Mouse (Mus musculus) megakaryocyte, embryonic 14.5 days (primary cell): ENCODE measurements around the gene Galm. TPM values are rescaled to one million over a fixed set of nuclear protein-coding genes. Genes with fewer than 3 reads are reported as not detected.
A peak's percentile ranks its signal among the peaks of the same experiment; 100 is the strongest.
"Not testable (repeated sequence)": the region's sequence is repeated elsewhere in the genome, so short reads cannot be mapped to it uniquely, and the experiment has no call there.

Experiments used
- H3K27me3 ChIP-seq: replicated peaks from 2 replicates; pipeline ENCODE3; 2012; ENCODE audit warnings: inconsistent platforms
- H3K36me3 ChIP-seq: replicated peaks from 2 replicates; pipeline ENCODE3; 2012; ENCODE audit warnings: low read length, inconsistent platforms, mixed read lengths
- H3K4me1 ChIP-seq: 2 replicates; pipeline ENCODE4 v1.6.1; 2012; ENCODE audit warnings: inconsistent platforms
- H3K4me3 ChIP-seq: replicated peaks from 2 replicates; pipeline ENCODE3; 2012; ENCODE audit warnings: moderate library complexity, mild to moderate bottlenecking, inconsistent platforms
- H3K9me3 ChIP-seq: 2 replicates; pipeline ENCODE4 v1.6.1; 2012; ENCODE audit warnings: inconsistent platforms
- FLI1 ChIP-seq: IDR thresholded peaks from 2 replicates; pipeline ENCODE4 v1.6.1; 2012; ENCODE audit warnings: low read length, inconsistent platforms, mixed read lengths
- GATA1 ChIP-seq: IDR thresholded peaks from 3 replicates; pipeline ENCODE4 v1.6.1; 2012; ENCODE audit warnings: mixed read lengths, low read length, inconsistent platforms, borderline replicate concordance
- polyA plus RNA-seq: library from polyadenylated mRNA; stranded (reverse); fragments of >175 nt; gene quantifications from 2 replicates; pipeline ENCODE4 v1.2.3, GENCODE M21; 2012; ENCODE audit warnings: low replicate concordance; ENCODE audit not compliant: insufficient read depth

The Galm gene
- polyA plus RNA-seq, 1 experiment: 0.17 TPM

GRCm38 (mm10) chr17:80199160-80199778, 72.0 kb downstream of the Galm start:
- Histone ChIP-seq H3K9me3 (no peaks in the 10 kb centered on the region), H3K27me3 (no peaks in the 10 kb centered on the region), H3K4me3 (no peak overlapping the region), H3K36me3 (peaks cover 89% of the 10 kb centered on the region), H3K4me1 (no peaks in the 10 kb centered on the region; the same call in 1 of the 2 replicates)
- TF ChIP-seq FLI1 (no peak), GATA1 (no peak)

DNA sequence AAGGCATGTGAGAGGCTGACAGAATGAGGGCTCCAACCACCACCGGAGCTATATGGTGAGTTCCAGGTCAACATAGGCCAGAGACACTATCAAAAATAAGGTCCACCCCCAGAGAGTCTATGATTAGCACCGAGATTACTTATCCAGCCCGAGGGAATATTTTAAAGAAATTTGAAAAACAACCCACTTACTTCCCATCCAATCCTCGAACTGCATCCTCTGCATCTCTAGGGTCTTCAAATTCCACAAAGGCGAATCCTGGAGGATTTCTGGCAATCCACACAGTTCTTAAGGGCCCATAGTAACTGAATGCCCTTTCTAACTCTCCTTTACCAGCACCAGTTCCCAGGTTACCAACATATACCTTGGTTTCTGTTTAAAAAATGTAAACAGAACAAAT, 78.4 kb downstream of the Galm start:
- H3K27me3 ChIP-seq: no peaks in the 10 kb centered on the region
- H3K36me3 ChIP-seq: peaks cover 46% of the 10 kb centered on the region
- H3K4me1 ChIP-seq: peaks cover 14% of the 10 kb centered on the region
- H3K9me3 ChIP-seq: no peaks in the 10 kb centered on the region
- TF ChIP-seq GATA1: no peak
- no peak for TF ChIP-seq FLI1
- peak overlapping the region; percentile 99 for H3K4me3 ChIP-seq

GRCm38 (mm10) chr17:80206301-80206670, 79.0 kb downstream of the Galm start:
- H3K27me3 ChIP-seq: no peaks in the 10 kb centered on the region
- TF ChIP-seq FLI1 (no peak), GATA1 (no peak)
- H3K4me1 ChIP-seq: peaks cover 14% of the 10 kb centered on the region
- peaks cover 40% of the 10 kb centered on the region for H3K36me3 ChIP-seq
- H3K9me3 ChIP-seq: no peaks in the 10 kb centered on the region
- H3K4me3 ChIP-seq: peak overlapping the region; percentile 99

GRCm38 (mm10) chr17:80206671-80207581, 79.7 kb downstream of the Galm start, which contains the start of the genes Srsf7 and Ttc39d:
Gene Srsf7 (minus strand): TSS chr17:80207307.
Gene Ttc39d (plus strand): TSS chr17:80207460.
- peak within 1 kb of the TSS; percentile 99 for H3K4me3 ChIP-seq
- TF ChIP-seq FLI1 (peak; percentile 39; the same call in 1 of the 2 replicates), GATA1 (no peak)
- no peaks in the 10 kb centered on the region for H3K27me3 ChIP-seq
- H3K9me3 ChIP-seq: no peaks in the 10 kb centered on the region
- H3K36me3 ChIP-seq: peaks cover 34% of the 10 kb centered on the region
- peaks cover 15% of the 10 kb centered on the region for H3K4me1 ChIP-seq

DNA sequence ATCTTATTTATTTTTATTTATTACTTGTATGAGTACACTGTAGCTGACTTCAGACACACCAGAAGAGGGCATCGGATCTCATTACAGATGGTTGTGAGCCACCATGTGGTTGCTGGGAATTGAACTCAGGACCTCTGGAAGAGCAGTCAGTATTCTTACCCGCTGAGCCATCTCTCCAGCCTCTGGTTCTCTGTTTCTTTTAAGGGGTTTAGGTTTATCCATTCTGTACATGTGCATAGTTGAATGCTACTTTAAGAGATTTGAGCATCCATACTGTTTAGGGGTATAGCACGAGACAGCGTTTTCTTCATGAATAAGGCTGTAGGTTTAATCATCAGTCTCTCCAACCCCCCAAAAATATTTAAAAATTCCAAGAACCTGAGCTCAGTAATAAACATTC, 86.7 kb downstream of the Galm start:
- not testable (repeated sequence) for H3K4me3 ChIP-seq, H3K36me3 ChIP-seq, H3K4me1 ChIP-seq, H3K9me3 ChIP-seq, H3K27me3 ChIP-seq

DNA sequence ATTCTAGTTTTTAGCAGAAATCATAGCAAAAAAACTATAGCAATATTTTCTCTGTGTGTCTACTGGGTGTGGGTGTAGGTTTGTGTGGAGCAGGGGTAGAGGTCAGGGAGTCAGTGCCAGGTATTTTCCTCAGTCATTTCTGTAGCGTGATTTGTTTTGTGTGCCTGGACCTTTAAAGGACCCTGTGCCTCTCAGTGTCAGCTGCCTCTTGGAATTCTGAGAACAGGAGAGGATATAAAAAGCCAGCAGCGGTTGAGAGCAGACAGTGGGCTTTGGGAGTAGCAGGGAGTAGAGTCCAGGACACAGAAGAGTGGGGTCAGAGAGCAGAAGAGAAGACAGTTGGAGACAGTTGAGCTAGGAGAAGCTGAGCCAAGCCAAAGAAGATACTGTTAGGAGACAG, 92.9 kb downstream of the Galm start:
- peaks cover 15% of the 10 kb centered on the region for H3K4me1 ChIP-seq
- H3K36me3 ChIP-seq: no peaks in the 10 kb centered on the region
- H3K27me3 ChIP-seq: peaks cover 7% of the 10 kb centered on the region
- TF ChIP-seq FLI1 (no peak), GATA1 (no peak)
- no peaks in the 10 kb centered on the region for H3K9me3 ChIP-seq
- no peak overlapping the region for H3K4me3 ChIP-seq

DNA sequence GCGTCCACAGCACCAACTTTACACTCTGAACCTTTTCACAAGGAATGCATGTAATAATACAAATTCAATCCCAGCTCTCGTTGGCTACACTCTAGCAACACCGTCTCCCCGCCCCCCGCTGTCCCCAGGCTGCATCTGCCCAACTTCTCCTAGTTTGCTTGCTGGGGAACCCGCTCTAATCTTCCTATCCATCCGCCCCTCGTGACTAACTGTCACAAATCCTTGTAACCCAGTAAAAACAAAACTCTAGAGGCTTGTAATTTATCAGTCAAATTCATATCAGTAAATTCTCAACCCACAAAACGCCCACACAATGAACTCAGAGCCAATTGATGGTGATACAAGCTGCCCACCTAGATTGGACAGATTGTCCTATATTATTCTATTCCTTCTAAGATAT, 93.9 kb downstream of the Galm start:
- Histone ChIP-seq H3K4me1 (peaks cover 16% of the 10 kb centered on the region), H3K9me3 (no peaks in the 10 kb centered on the region), H3K27me3 (peaks cover 4% of the 10 kb centered on the region), H3K36me3 (no peaks in the 10 kb centered on the region), H3K4me3 (no peak overlapping the region)
- TF ChIP-seq FLI1 (no peak), GATA1 (no peak)

- H3K36me3 ChIP-seq: no peaks in the 10 kb centered on the region
- TF ChIP-seq FLI1: no peak
- no peak for TF ChIP-seq GATA1
- peaks cover 2% of the 10 kb centered on the region for H3K27me3 ChIP-seq
- no peaks in the 10 kb centered on the region for H3K9me3 ChIP-seq
- H3K4me1 ChIP-seq: peaks cover 16% of the 10 kb centered on the region
- no peak overlapping the region for H3K4me3 ChIP-seq
These were observed 94.8 kb downstream of the Galm start for GRCm38 (mm10) chr17:80221890-80222628.

DNA sequence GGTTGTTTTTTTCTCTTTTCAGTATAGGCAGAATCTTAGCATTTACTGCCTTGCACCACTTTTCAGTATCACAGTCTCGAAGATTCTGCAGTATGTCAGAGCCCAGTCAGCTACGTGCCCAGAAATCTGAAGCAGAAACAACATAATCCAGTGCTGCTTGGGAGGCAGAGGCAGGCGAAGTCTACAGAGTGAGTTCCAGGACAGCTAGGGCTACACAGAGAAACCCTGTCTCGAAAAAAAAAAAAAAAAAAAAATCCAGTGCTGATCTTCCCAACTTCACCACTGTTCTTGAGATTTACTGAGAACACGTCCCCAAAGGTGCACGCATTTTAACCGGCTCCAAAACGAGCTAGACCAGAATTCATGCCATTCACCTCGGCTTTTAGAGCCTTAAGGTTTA, 96.6 kb downstream of the Galm start:
- Histone ChIP-seq H3K4me1 (peaks cover 16% of the 10 kb centered on the region), H3K36me3 (peaks cover 5% of the 10 kb centered on the region), H3K4me3 (peak overlapping the region; percentile 91), H3K9me3 (no peaks in the 10 kb centered on the region), H3K27me3 (peaks cover 2% of the 10 kb centered on the region)
- TF ChIP-seq FLI1 (no peak), GATA1 (no peak)
